In genomic region chr6:6914849-6915525, GRCm38 (mm10) we compare ENCODE assay signal across 8 mouse cellular contexts. TPM values are rescaled to one million over a fixed set of nuclear protein-coding genes. Genes with fewer than 3 reads are reported as not detected.
DNase-seq lines count a peak whose midpoint lies in the region; ATAC-seq and TF ChIP-seq lines count a peak whose summit lies in the region.

No protein-coding gene starts in this region.

- H3K4me1 ChIP-seq in heart, embryonic 16.5 days (ENCODE audit: control insufficient read depth, insufficient read depth, low read length), result no peaks in the 10 kb centered on the region
- no peaks in the 10 kb centered on the region for H3K4me1 ChIP-seq in lung, postnatal 0 days (ENCODE audit: insufficient read depth, low read depth, low read length)

- no peak overlapping the region for H3K27ac ChIP-seq in heart, embryonic 16.5 days (ENCODE audit: low read length)
- H3K27ac ChIP-seq in lung, postnatal 0 days (ENCODE audit: low read length), result no peak overlapping the region

- no peak for TF ChIP-seq EP300 in lung, postnatal 0 days (IDR thresholded peaks at IDR 0.05)

- no peak overlapping the region for H3K4me2 ChIP-seq in heart, embryonic 16.5 days (ENCODE audit: low read depth, low read length)
- no peak overlapping the region for H3K4me2 ChIP-seq in lung, postnatal 0 days (replicated peaks; ENCODE audit: low read depth, low read length)

- H3K9ac ChIP-seq in heart, embryonic 16.5 days (ENCODE audit: low read length), result no peak overlapping the region
- H3K9ac ChIP-seq in lung, postnatal 0 days (replicated peaks; ENCODE audit: low read depth), result no peak overlapping the region

- peaks cover 4% of the 10 kb centered on the region for H3K27me3 ChIP-seq in Patski
- no peaks in the 10 kb centered on the region for H3K27me3 ChIP-seq in heart, embryonic 16.5 days (ENCODE audit: control insufficient read depth, insufficient read depth, low read length)
- H3K27me3 ChIP-seq in lung, postnatal 0 days (replicated peaks; ENCODE audit: insufficient read depth, low read length), result no peaks in the 10 kb centered on the region

- no peaks in the 10 kb centered on the region for H3K36me3 ChIP-seq in heart, embryonic 16.5 days (ENCODE audit: control insufficient read depth, insufficient read depth)
- no peaks in the 10 kb centered on the region for H3K36me3 ChIP-seq in lung, postnatal 0 days (ENCODE audit: insufficient read depth, low read length)

- TF ChIP-seq CTCF in Patski (IDR thresholded peaks at IDR 0.05), result peak; percentile 67
- peak; percentile 76 for TF ChIP-seq CTCF in lung, postnatal 0 days (IDR thresholded peaks at IDR 0.05)

- no peak overlapping the region for H3K4me3 ChIP-seq in heart, embryonic 16.5 days (ENCODE audit: low read length)
- no peak overlapping the region for H3K4me3 ChIP-seq in lung, postnatal 0 days (ENCODE audit: low read depth, low read length)

- in situ Hi-C loops in Patski (cut with MboI; ENCODE audit: low pct_unique_long_range_greater_than_20kb), result no loop called here

- peak; percentile 66; the same call in 1 of the 2 replicates for ATAC-seq in cerebellum, adult (ENCODE audit: insufficient number of reproducible peaks, low FRiP score, low TSS enrichment)
- peak; percentile 73 for ATAC-seq in Patski
- peak; percentile 91 for ATAC-seq in common myeloid progenitor, adult 5-6 weeks (replicated peaks; ENCODE audit: low read depth, poor library complexity, severe bottlenecking)
- ATAC-seq in heart, embryonic 16.5 days (replicated peaks; ENCODE audit: extremely low read depth, insufficient read depth, low FRiP score), result 0 out of 2 replicates have a peak, but pooled peaks have one; percentile 37
- peak; percentile 60 for ATAC-seq in lung, postnatal 0 days

- H3K9me3 ChIP-seq in heart, embryonic 16.5 days (replicated peaks; ENCODE audit: control insufficient read depth, low read length), result no peaks in the 10 kb centered on the region
- no peaks in the 10 kb centered on the region for H3K9me3 ChIP-seq in lung, postnatal 0 days (ENCODE audit: low read length)

- POLR2A ChIA-PET in Patski (lab: Charles Lee), result no interaction called here

- no peak for DNase-seq in cerebellum, adult 11-12 months
- no peak for DNase-seq in Patski (ENCODE audit: low read depth, low spot score)
- DNase-seq in kidney, postnatal 36 days, result peak; percentile 27 to 56
- peak; percentile 67 for DNase-seq in lung, postnatal 0 days (ENCODE audit: low spot score)
- DNase-seq in right cerebral cortex, adult 18-20 months, result peak; percentile 30

- CTCF ChIA-PET in Patski (lab: Charles Lee), result interaction anchor here (1.0 to 1.4 kb wide), 4 partner anchors 13 to 30 kb away, joined by 3 to 5 read pairs (median 4); no protein-coding TSS in a partner anchor

- WGBS in heart, embryonic 16.5 days, result 26% methylated on average over 5 of the region's 5 CpGs
- WGBS in lung, postnatal 0 days, result 25% methylated on average over 5 of the region's 5 CpGs

RNA-seq across cellular contexts. Expression of gene Dlx5, which starts 33.1 kb away (rescaled TPM):
- polyA plus RNA-seq in Patski (2021), result 15.9 TPM
- total RNA-seq in common myeloid progenitor, adult 5-6 weeks (2017), result not detected in 2 replicates
- 1.1 and 1.4 TPM in 2 replicates for polyA plus RNA-seq in heart, embryonic 16.5 days (2015; fragmentation: Nextera tagmentation; extraction: Ambion mirVana)
- not detected in 2 replicates for polyA plus RNA-seq in lung, postnatal 0 days (2015; fragmentation: Nextera tagmentation; extraction: Ambion mirVana)

RNA-seq across cellular contexts. Expression of gene Sdhaf3, which starts 40.8 kb away (rescaled TPM):
- polyA plus RNA-seq in Patski (2021), result 2.6 TPM
- total RNA-seq in common myeloid progenitor, adult 5-6 weeks (2017), result 4.6 and 7.7 TPM in 2 replicates
- 3.9 and 4.6 TPM in 2 replicates for polyA plus RNA-seq in heart, embryonic 16.5 days (2015; fragmentation: Nextera tagmentation; extraction: Ambion mirVana)
- polyA plus RNA-seq in lung, postnatal 0 days (2015; fragmentation: Nextera tagmentation; extraction: Ambion mirVana), result 3.0 and 3.3 TPM in 2 replicates

RNA-seq across cellular contexts. Expression of gene Dlx6, which starts 51.9 kb away (rescaled TPM):
- 5.6 TPM for polyA plus RNA-seq in Patski (2021)
- total RNA-seq in common myeloid progenitor, adult 5-6 weeks (2017), result not detected in 2 replicates
- not detected in 2 replicates for polyA plus RNA-seq in heart, embryonic 16.5 days (2015; fragmentation: Nextera tagmentation; extraction: Ambion mirVana)
- polyA plus RNA-seq in lung, postnatal 0 days (2015; fragmentation: Nextera tagmentation; extraction: Ambion mirVana), result not detected in 2 replicates

Comparison
In these comparisons a context has a peak if more than half of its experiments do, and no peak if none do; other contexts are left out.
1. ATAC-seq: peak in every context shown above with its lines; median percentile 91 in common myeloid progenitor, adult 5-6 weeks; 73 in Patski; 66 in cerebellum, adult; 60 in lung, postnatal 0 days; 37 in heart, embryonic 16.5 days.
2. DNase-seq: peak in kidney, postnatal 36 days (2 of 2), lung, postnatal 0 days (single experiment) and right cerebral cortex, adult 18-20 months (single experiment); none in cerebellum, adult 11-12 months (single experiment) and Patski (single experiment).